Mouse (Mus musculus): ENCODE data around the gene Rab31.

Rab31 gene

GRCm38 (mm10) chr17:65701356-65701755 lies 71.2 kb downstream of the Rab31 start:
- DNase-seq (ENCODE audit: low read depth), result no peak

GRCm38 (mm10) chr17:65700060-65700459 lies 72.5 kb downstream of the Rab31 start:
- no peak for DNase-seq (ENCODE audit: low read depth)

- DNase-seq (ENCODE audit: low read depth), result no peak
Observed at GRCm38 (mm10) chr17:65697791-65698463, 74.6 kb downstream of the Rab31 start.

- DNase-seq (ENCODE audit: low read depth), result no peak
Observed at GRCm38 (mm10) chr17:65696939-65697338, 75.6 kb downstream of the Rab31 start.

GRCm38 (mm10) chr17:65692276-65692675 lies 80.3 kb downstream of the Rab31 start:
- DNase-seq (ENCODE audit: low read depth), result no peak

GRCm38 (mm10) chr17:65683731-65684130 lies 88.8 kb downstream of the Rab31 start:
- no peak for DNase-seq (ENCODE audit: low read depth)

GRCm38 (mm10) chr17:65683316-65683715 lies 89.2 kb downstream of the Rab31 start:
- no peak for DNase-seq (ENCODE audit: low read depth)

- no peak for DNase-seq (ENCODE audit: low read depth)
Observed at GRCm38 (mm10) chr17:65682071-65682680, 90.4 kb downstream of the Rab31 start.

GRCm38 (mm10) chr17:65681516-65681915 lies 91.0 kb downstream of the Rab31 start:
- no peak for DNase-seq (ENCODE audit: low read depth)

- DNase-seq (ENCODE audit: low read depth), result no peak
Observed at GRCm38 (mm10) chr17:65680801-65681412, 91.6 kb downstream of the Rab31 start.

GRCm38 (mm10) chr17:65679806-65680446 lies 92.6 kb downstream of the Rab31 start:
- DNase-seq (ENCODE audit: low read depth), result no peak

GRCm38 (mm10) chr17:65677742-65678141 lies 94.8 kb downstream of the Rab31 start:
- DNase-seq (ENCODE audit: low read depth), result no peak

GRCm38 (mm10) chr17:65676536-65676935 lies 96.0 kb downstream of the Rab31 start:
- DNase-seq (ENCODE audit: low read depth), result no peak

GRCm38 (mm10) chr17:65675985-65676384 lies 96.6 kb downstream of the Rab31 start:
- no peak for DNase-seq (ENCODE audit: low read depth)

GRCm38 (mm10) chr17:65674710-65675171 lies 97.8 kb downstream of the Rab31 start:
- DNase-seq (ENCODE audit: low read depth), result no peak

GRCm38 (mm10) chr17:65672926-65673325 lies 99.6 kb downstream of the Rab31 start:
- no peak for DNase-seq (ENCODE audit: low read depth)

- no peak for DNase-seq (ENCODE audit: low read depth)
Observed at GRCm38 (mm10) chr17:65669061-65669460, 103.5 kb downstream of the Rab31 start.

- DNase-seq (ENCODE audit: low read depth), result no peak
Observed at GRCm38 (mm10) chr17:65667792-65668191, 104.8 kb downstream of the Rab31 start.

- DNase-seq (ENCODE audit: low read depth), result no peak
Observed at GRCm38 (mm10) chr17:65666388-65667161, 106.0 kb downstream of the Rab31 start.

GRCm38 (mm10) chr17:65665786-65666387 lies 106.7 kb downstream of the Rab31 start:
- DNase-seq (ENCODE audit: low read depth), result no peak

GRCm38 (mm10) chr17:65663329-65664078 lies 109.0 kb downstream of the Rab31 start:
- no peak for DNase-seq (ENCODE audit: low read depth)
